Mouse (Mus musculus) cerebellum, adult 2 months (tissue): ENCODE data around the gene Alg14.

ENCODE experiments used
- CTCF ChIP-seq: fragments of 200-500 bp; IDR thresholded peaks from 2 replicates; pipeline ENCODE4 v1.5.1; 2011; ENCODE audit warnings: low read depth, mild to moderate bottlenecking, control low read depth, low read length, moderate library complexity, borderline replicate concordance; ENCODE audit not compliant: insufficient read depth
- POLR2A ChIP-seq: fragments of 200-500 bp; IDR thresholded peaks from 2 replicates; pipeline ENCODE4 v1.6.1; 2011; ENCODE audit warnings: low read length, control low read depth, borderline replicate concordance; ENCODE audit not compliant: insufficient read depth

- TF ChIP-seq POLR2A (no peak), CTCF (no peak)
Measured at GRCm38 (mm10) chr3:121340321-121340761, 48.8 kb downstream of the Alg14 start.
